Mouse (Mus musculus) limb, embryonic 12.5 days (tissue): ENCODE measurements around the gene Rab4b. TPM values are rescaled to one million over a fixed set of nuclear protein-coding genes. Genes with fewer than 3 reads are reported as not detected.

Source experiments
- ATAC-seq: fragments of 200-750 bp; cut with Nextera tagmentation; 2 replicates; pipeline ENCODE4 v1.8.0; 2017; ENCODE audit warnings: low read depth, moderate TSS enrichment; ENCODE audit not compliant: insufficient number of reproducible peaks, insufficient read depth, low FRiP score, low TSS enrichment
- H3K27ac ChIP-seq: fragments of 300-500 bp; sonication (generic); 2 replicates; pipeline ENCODE4 v1.5.1; 2016; ENCODE audit warnings: mild to moderate bottlenecking, moderate library complexity
- H3K27me3 ChIP-seq: fragments of 300-500 bp; sonication (generic); 2 replicates; pipeline ENCODE4 v1.6.1; 2016; ENCODE audit warnings: mild to moderate bottlenecking, moderate library complexity
- H3K36me3 ChIP-seq: fragments of 300-500 bp; sonication (generic); 2 replicates; pipeline ENCODE4 v1.6.1; 2016; ENCODE audit warnings: mild to moderate bottlenecking, moderate library complexity
- H3K4me1 ChIP-seq: fragments of 300-500 bp; sonication (generic); replicated peaks from 2 replicates; pipeline ENCODE4 v1.6.1; 2016
- H3K4me2 ChIP-seq: fragments of 300-500 bp; sonication (generic); 2 replicates; pipeline ENCODE4 v1.6.1; 2016; ENCODE audit warnings: mild to moderate bottlenecking, moderate library complexity
- H3K4me3 ChIP-seq: fragments of 300-500 bp; sonication (generic); replicated peaks from 2 replicates; pipeline ENCODE4 v1.5.1; 2016; ENCODE audit warnings: mild to moderate bottlenecking
- H3K9ac ChIP-seq: fragments of 300-500 bp; sonication (generic); replicated peaks from 2 replicates; pipeline ENCODE4 v1.6.1; 2016; ENCODE audit warnings: mild to moderate bottlenecking, moderate library complexity
- H3K9me3 ChIP-seq: fragments of 300-500 bp; sonication (generic); 2 replicates; pipeline ENCODE4 v1.6.1; 2016; ENCODE audit warnings: mild to moderate bottlenecking, moderate library complexity
- WGBS: fragments of 180-500 bp; shearing (Covaris S2); methylation state at CpG from one replicate; pipeline ENCODE4 v1.1.7; 2016; 5-methylcytosine and 5-hydroxymethylcytosine counted together
- polyA plus RNA-seq: library from polyadenylated mRNA; unstranded; fragments of >200 nt; fragmentation: Nextera tagmentation; extraction: Ambion mirVana; gene quantifications from 2 replicates; pipeline ENCODE4 v1.2.1, GENCODE M21; 2016

Rab4b gene
- polyA plus RNA-seq, 1 experiment from 2014 or later: 60.0 TPM

DNA sequence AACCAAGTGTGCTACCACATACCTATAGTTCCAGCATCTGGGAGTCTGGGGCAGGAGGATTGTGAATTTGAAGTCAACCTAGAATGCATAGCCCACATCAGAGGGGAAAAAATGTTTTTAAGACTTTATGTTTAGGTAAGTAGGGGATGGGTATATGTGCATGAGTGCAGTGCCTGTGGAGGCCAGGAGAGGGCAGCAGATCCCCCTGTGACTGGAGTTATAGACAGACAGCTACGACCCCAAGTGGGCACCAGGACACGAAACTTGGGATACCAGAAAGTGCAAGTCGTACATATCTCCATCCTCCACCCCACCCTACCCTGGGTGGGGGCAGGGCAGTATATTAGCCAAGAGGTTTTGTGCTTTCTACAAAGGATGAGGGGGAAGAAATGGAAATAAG lies 6.3 kb upstream of the Rab4b start:
- H3K27ac ChIP-seq: no peak overlapping the region
- WGBS: 75% methylated on average over 3 of the region's 3 CpGs
- peaks cover 9% of the 10 kb centered on the region; the same call in 1 of the 2 replicates for H3K9me3 ChIP-seq
- H3K27me3 ChIP-seq: no peaks in the 10 kb centered on the region
- H3K36me3 ChIP-seq: peaks cover 71% of the 10 kb centered on the region
- no peak overlapping the region for H3K9ac ChIP-seq
- no peak for ATAC-seq
- no peak overlapping the region for H3K4me2 ChIP-seq
- no peaks in the 10 kb centered on the region for H3K4me1 ChIP-seq
- no peak overlapping the region for H3K4me3 ChIP-seq

DNA sequence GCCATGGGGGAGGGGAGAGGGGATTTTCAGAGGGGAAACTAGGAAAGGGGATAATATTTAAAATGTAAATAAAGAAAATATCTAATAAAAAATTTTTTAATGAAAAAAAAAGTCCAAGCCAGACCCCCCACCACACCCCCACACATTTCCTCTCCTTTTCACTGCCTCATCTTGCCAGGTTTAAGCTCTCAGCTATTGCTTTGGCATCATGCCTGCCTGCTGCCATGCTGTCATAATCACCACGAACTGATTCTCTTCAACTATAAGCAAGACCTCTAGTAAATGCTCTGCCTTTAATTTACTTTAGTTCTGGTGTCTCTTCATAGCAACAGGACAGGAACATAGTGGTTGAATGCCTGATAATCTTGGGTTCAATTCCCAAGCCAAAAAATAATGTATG lies 3.8 kb upstream of the Rab4b start:
- Histone ChIP-seq H3K9me3 (peaks cover 9% of the 10 kb centered on the region; the same call in 1 of the 2 replicates), H3K4me1 (peaks cover 3% of the 10 kb centered on the region; the same call in 1 of the 2 replicates), H3K4me2 (no peak overlapping the region), H3K27ac (no peak overlapping the region), H3K36me3 (peaks cover 47% of the 10 kb centered on the region), H3K27me3 (no peaks in the 10 kb centered on the region), H3K4me3 (no peak overlapping the region), H3K9ac (no peak overlapping the region)
- 84% methylated on average over 1 of the region's 1 CpGs for WGBS
- ATAC-seq: no peak

DNA sequence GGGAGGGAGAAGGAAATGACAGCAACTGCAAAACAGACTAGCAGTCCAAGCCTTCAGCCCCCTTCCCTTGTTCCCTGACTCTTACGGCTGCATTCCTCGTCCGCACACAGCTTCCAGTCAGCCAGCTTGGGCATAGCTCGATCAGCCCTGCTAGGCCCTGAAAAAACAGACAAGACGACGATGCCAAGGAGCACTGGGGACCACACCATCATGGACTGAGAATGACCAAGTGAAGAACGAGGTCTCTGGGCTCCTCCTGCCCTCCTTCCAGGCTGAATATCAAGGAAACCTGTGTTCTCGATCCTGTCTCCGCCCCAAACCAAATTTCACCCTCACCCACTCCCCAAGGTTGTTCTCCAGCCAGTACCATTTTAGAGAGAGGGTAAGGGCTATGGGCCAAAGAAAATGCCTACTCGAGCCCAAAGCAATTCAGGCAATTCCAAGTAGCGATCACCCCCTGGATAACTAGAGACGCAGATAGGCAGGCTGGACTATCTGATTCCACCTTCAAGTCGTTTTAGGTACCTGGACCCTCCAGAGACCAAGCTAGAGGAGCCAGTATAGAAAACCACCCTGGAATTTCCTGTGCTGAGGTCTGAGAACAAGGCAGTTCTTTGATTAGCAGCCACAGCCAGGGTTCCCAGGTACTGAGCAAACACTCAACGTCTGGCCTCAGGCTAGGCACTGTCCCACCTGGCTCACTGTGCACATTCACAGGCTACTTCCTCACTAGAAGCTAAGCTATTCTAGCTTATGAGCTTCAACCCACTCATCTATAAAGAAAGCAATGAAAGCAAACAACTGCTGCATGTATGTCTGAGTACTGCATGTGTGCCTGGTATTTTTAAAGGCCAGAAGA lies 2.4 kb upstream of the Rab4b start, which contains the start of the genes Gm21983 and Mia:
Gene Gm21983, minus strand, starts transcription at position 250 of the 859 bp plus-strand sequence.
Gene Mia, minus strand, starts transcription at position 321 of the 859 bp plus-strand sequence.
- Histone ChIP-seq H3K36me3 (peaks cover 32% of the 10 kb centered on the region), H3K27me3 (no peaks in the 10 kb centered on the region), H3K9me3 (peaks cover 9% of the 10 kb centered on the region; the same call in 1 of the 2 replicates), H3K4me2 (peak within 1 kb of the TSS; percentile 57), H3K4me3 (peak within 1 kb of the TSS; percentile 65), H3K27ac (peak within 1 kb of the TSS; percentile 86), H3K4me1 (peaks cover 3% of the 10 kb centered on the region; the same call in 1 of the 2 replicates), H3K9ac (peak within 1 kb of the TSS; percentile 23; the same call in 1 of the 2 replicates)
- WGBS: 64% methylated on average over 14 of the region's 14 CpGs
- ATAC-seq: no peak

DNA sequence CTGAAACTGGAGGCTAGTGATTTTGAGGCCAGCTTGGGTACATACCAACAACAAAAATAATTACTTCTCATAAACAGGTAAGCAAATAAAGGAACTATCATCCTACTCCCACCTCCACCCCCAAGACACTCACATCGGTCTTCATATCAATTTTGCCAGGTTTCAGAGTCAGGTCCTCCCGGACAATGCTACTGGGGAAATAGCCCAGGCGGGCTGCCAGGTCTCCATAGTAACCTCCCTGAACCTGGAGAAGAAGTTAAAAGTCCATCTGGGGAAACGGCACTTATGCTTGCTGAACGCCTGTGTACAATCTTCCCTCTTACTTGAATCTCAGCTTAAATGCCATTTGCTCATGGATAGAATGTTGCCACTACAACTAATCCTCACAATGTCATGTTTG lies 1.3 kb upstream of the Rab4b start:
- Histone ChIP-seq H3K27ac (peak overlapping the region; percentile 86; the same call in 1 of the 2 replicates), H3K27me3 (no peaks in the 10 kb centered on the region), H3K4me2 (peak overlapping the region; percentile 57), H3K9me3 (0 out of 2 replicates have a peak, but pooled peaks cover under 1% of the 10 kb centered on the region), H3K9ac (no peak overlapping the region), H3K4me1 (peaks cover 3% of the 10 kb centered on the region; the same call in 1 of the 2 replicates), H3K36me3 (peaks cover 26% of the 10 kb centered on the region), H3K4me3 (peak overlapping the region; percentile 65)
- no peak for ATAC-seq
- WGBS: 81% methylated on average over 5 of the region's 5 CpGs

DNA sequence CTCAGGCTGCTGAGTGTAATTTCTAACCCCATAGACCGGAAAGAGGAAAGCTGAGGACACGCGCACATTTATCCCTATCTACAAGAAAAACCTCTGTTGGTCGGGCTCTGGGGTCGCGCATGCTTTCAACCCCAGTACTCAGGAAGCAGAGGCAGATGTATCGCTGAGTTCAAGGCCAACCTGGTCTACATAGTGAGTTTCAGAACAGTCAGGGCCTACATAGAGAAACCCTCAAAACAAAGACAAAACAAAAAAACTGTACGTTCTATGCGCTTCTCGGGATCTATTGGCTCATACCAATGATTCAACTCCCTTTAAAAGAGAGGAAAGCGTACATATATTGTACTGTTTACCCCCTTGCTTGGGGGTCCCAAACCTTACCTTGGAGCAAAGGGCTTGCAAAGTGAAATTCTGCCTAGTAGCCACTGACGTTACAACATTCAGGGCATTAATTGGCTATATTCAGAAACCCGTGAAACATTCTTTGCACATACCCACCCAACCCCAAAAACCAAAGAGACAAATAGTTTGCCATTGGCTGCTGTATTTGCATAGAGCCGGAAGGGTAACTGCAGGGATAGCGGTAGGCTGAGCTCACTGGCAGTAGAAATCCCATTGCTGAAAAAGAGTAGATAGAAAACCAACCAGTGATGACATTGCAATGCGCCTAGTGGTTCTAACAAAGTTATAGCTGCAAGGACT lies 672 bp upstream of the Rab4b start:
- 48% methylated on average over 16 of the region's 16 CpGs for WGBS
- 0 out of 2 replicates have a peak overlapping the region, but pooled peaks have one; percentile 12 for H3K9ac ChIP-seq

DNA sequence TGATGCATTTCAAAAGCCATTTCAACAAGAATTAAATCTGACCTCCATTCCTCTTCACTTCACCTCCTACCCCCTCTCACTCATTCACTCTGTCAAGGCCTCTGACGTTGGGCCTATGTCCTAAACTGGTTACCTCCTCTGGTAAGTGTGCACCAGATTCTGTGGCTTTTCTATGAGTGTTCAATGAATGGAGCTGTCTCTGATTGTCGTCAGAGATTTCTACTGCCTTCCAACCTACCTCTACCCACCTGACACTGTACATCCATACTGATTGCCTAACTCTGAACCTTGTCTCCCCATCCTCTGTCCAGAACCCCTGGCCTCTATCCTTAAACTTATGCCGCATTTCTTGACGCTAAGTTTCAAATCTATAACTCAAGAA lies 763 bp downstream of the Rab4b start:
- ATAC-seq: no peak

More for the DNA sequence above, 672 bp upstream of the Rab4b start:
- peak overlapping the region; percentile 57 for H3K4me2 ChIP-seq
- peak overlapping the region; percentile 65 for H3K4me3 ChIP-seq
- peaks cover 26% of the 10 kb centered on the region for H3K36me3 ChIP-seq
- H3K27me3 ChIP-seq: no peaks in the 10 kb centered on the region
- no peaks in the 10 kb centered on the region for H3K9me3 ChIP-seq
- no peak for ATAC-seq
- H3K27ac ChIP-seq: peak overlapping the region; percentile 68
- peaks cover 3% of the 10 kb centered on the region; the same call in 1 of the 2 replicates for H3K4me1 ChIP-seq

DNA sequence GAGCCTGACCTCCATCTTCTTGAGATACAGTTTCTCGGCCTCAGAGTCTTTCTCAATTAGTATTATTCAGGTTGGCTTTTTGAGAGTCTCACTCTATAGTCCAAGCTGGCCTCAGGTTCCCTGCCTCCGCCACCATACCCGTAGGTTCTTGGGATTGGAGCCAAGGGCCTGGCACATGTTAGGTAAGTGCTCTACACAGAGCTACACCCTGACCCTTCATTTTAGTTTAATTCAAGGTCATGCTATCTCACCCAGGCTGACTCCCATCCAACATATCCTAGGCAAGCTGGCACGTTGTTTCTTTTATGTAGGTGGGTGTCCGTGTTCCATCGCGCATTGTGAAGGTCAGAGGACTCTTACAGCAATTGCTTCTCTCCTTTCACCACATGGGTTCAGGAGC lies 3.8 kb downstream of the Rab4b start:
- H3K4me2 ChIP-seq: no peak overlapping the region
- no peak overlapping the region for H3K4me3 ChIP-seq
- H3K27me3 ChIP-seq: no peaks in the 10 kb centered on the region
- peaks cover 48% of the 10 kb centered on the region for H3K36me3 ChIP-seq
- H3K9me3 ChIP-seq: no peaks in the 10 kb centered on the region
- ATAC-seq: no peak
- WGBS: 96% methylated on average over 7 of the region's 7 CpGs
- no peak overlapping the region for H3K9ac ChIP-seq
- H3K4me1 ChIP-seq: peaks cover 3% of the 10 kb centered on the region; the same call in 1 of the 2 replicates
- H3K27ac ChIP-seq: no peak overlapping the region

More for the DNA sequence above, 763 bp downstream of the Rab4b start:
- H3K9me3 ChIP-seq: no peaks in the 10 kb centered on the region
- peaks cover 3% of the 10 kb centered on the region; the same call in 1 of the 2 replicates for H3K4me1 ChIP-seq
- peaks cover 25% of the 10 kb centered on the region for H3K36me3 ChIP-seq
- H3K4me2 ChIP-seq: peak overlapping the region; percentile 57
- 24% methylated on average over 4 of the region's 4 CpGs for WGBS
- 0 out of 2 replicates have a peak overlapping the region, but pooled peaks have one; percentile 40 for H3K9ac ChIP-seq
- H3K27me3 ChIP-seq: no peaks in the 10 kb centered on the region
- H3K4me3 ChIP-seq: peak overlapping the region; percentile 65
- peak overlapping the region; percentile 93 for H3K27ac ChIP-seq

DNA sequence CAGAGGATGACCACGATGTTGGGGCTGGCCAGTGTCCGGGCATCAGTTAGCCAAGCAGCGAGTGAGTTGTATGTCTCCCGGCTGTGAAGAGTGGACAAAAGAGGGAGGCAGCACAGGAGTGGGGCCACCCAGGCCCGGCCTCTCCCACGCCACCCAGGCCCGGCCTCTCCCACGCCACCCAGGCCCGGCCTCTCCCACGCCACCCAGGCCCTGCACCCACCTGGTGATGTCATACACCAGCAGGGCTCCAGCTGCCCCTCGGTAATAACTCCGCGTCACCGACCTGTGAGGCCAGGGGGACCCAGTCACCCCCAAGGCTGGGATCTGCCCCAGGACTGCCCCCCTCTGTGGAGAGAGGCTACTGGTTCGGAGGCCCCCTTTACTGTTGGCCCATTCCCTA lies 4.2 kb downstream of the Rab4b start:
- H3K9me3 ChIP-seq: no peaks in the 10 kb centered on the region
- H3K4me2 ChIP-seq: no peak overlapping the region
- H3K27me3 ChIP-seq: no peaks in the 10 kb centered on the region
- peaks cover 48% of the 10 kb centered on the region for H3K36me3 ChIP-seq
- H3K4me1 ChIP-seq: peaks cover 3% of the 10 kb centered on the region; the same call in 1 of the 2 replicates
- no peak overlapping the region for H3K4me3 ChIP-seq
- WGBS: 93% methylated on average over 15 of the region's 15 CpGs
- H3K27ac ChIP-seq: no peak overlapping the region
- no peak overlapping the region; the same call in 1 of the 2 replicates for H3K9ac ChIP-seq
- no peak for ATAC-seq

DNA sequence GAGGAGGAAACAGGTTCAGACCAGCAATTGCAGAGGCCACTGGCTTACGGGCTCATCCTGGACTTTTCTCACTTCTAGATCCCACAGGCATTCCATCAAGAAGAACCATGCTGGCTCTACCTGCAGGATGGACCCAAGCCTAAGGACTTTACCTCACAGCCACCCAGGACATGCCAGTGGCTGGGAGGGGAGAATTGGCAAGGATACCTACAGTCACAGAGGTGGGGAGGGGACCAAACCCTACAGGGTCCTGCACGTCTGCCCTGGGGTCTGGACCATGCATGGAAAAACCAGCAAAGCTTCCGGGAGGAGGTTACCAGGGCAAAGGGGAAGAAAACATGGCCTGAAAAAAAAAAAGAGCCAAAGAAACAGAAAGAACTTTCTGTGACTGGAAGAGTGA lies 7.7 kb downstream of the Rab4b start:
- H3K36me3 ChIP-seq: peaks cover 48% of the 10 kb centered on the region
- H3K9ac ChIP-seq: 0 out of 2 replicates have a peak overlapping the region, but pooled peaks have one; percentile 4
- H3K4me2 ChIP-seq: no peak overlapping the region
- H3K4me3 ChIP-seq: no peak overlapping the region
- H3K4me1 ChIP-seq: peaks cover 9% of the 10 kb centered on the region; the same call in 1 of the 2 replicates
- no peak overlapping the region for H3K27ac ChIP-seq
- H3K27me3 ChIP-seq: no peaks in the 10 kb centered on the region
- 88% methylated on average over 3 of the region's 3 CpGs for WGBS
- H3K9me3 ChIP-seq: no peaks in the 10 kb centered on the region
- ATAC-seq: no peak

DNA sequence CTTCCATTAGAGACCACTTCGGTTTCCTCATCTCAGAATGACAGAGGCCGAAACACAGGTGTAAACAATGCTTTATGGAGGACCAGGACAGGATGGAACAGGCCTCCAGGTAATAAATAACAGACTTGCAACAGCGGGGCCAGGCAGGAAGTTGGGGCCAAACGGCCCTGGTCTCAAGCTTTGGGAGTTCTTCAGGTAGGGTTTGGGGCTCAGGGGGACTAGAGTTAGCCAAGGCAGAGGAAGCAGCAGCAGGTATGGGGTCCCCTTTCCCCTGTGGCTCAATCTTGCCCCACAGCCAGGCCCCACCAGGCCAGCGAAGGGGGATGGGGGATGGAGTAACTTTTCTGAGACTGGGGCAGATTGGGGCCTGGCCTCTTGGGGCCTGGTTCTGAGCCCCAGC lies 10.3 kb downstream of the Rab4b start:
- no peak for ATAC-seq
- WGBS: 70% methylated on average over 5 of the region's 5 CpGs
- no peak overlapping the region for H3K4me3 ChIP-seq
- H3K4me1 ChIP-seq: peaks cover 32% of the 10 kb centered on the region
- H3K4me2 ChIP-seq: no peak overlapping the region
- H3K27me3 ChIP-seq: no peaks in the 10 kb centered on the region
- H3K9me3 ChIP-seq: no peaks in the 10 kb centered on the region
- peaks cover 52% of the 10 kb centered on the region for H3K36me3 ChIP-seq
- H3K9ac ChIP-seq: no peak overlapping the region; the same call in 1 of the 2 replicates
- H3K27ac ChIP-seq: no peak overlapping the region
